Mouse (Mus musculus) embryonic fibroblast, embryonic 13.5 days (primary cell): Measurements from ENCODE around the gene Lgals2. TPM values are rescaled to one million over a fixed set of nuclear protein-coding genes. Genes with fewer than 3 reads are reported as not detected.
"Not testable (repeated sequence)": the region's sequence is repeated elsewhere in the genome, so short reads cannot be mapped to it uniquely, and the experiment has no call there.

ENCODE experiments used
- H3K27ac ChIP-seq: 2 replicates; pipeline ENCODE4 v1.5.1; 2012; ENCODE audit warnings: low read length, control low read depth, inconsistent platforms; ENCODE audit not compliant: insufficient read depth
- H3K4me1 ChIP-seq: 2 replicates; pipeline ENCODE4 v1.6.1; 2011; ENCODE audit warnings: low read length; ENCODE audit not compliant: control insufficient read depth, insufficient read depth
- H3K4me3 ChIP-seq: 2 replicates; pipeline ENCODE4 v1.5.1; 2011; ENCODE audit warnings: mild to moderate bottlenecking, control low read depth, low read length; ENCODE audit not compliant: insufficient read depth
- CTCF ChIP-seq: IDR thresholded peaks from 2 replicates; pipeline ENCODE4 v1.5.1; 2011; ENCODE audit warnings: mild to moderate bottlenecking, control low read depth, low read length, moderate library complexity, borderline replicate concordance; ENCODE audit not compliant: insufficient read depth
- POLR2A ChIP-seq: IDR thresholded peaks from 2 replicates; pipeline ENCODE4 v1.6.1; 2011; ENCODE audit warnings: low read depth, mild to moderate bottlenecking, control low read depth, low read length, moderate library complexity
- polyA plus RNA-seq: library from polyadenylated mRNA; stranded (reverse); fragments of >200 nt; gene quantifications from 2 replicates; pipeline ENCODE4 v1.2.4, GENCODE M21; 2011; ENCODE audit warnings: low read depth; ENCODE audit not compliant: missing spikeins, insufficient read length

Gene Lgals2
- polyA plus RNA-seq, 1 experiment, result not detected

- TF ChIP-seq CTCF (no peak), POLR2A (no peak)
- Histone ChIP-seq H3K4me3 (no peak overlapping the region), H3K4me1 (no peaks in the 10 kb centered on the region), H3K27ac (no peak overlapping the region)
Measured at GRCm38 (mm10) chr15:78862280-78862679, 7.0 kb upstream of the Lgals2 start.

DNA sequence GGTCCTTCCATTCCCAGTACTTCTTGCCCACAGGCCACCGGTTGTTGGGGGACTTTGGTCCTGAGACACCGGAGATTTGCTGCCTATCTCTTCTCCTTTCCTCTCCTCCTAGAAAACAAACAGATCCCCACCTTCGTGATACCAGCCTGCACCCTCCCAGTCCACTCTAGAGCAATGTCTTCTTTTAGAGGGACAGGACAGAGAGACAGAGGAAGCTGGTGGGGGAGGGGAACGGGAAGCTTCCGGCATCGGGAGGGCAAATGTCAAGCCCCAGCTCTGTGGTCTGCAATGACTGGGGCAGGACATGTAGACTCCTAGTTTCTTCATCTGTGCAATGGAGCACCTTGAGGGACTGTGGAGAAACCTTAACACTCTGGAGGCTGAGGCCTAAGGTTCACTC is 4.4 kb upstream of the Lgals2 start:
- Histone ChIP-seq H3K27ac (no peak overlapping the region), H3K4me1 (no peaks in the 10 kb centered on the region), H3K4me3 (no peak overlapping the region)
- TF ChIP-seq POLR2A, result no peak
- TF ChIP-seq CTCF, result no peak

DNA sequence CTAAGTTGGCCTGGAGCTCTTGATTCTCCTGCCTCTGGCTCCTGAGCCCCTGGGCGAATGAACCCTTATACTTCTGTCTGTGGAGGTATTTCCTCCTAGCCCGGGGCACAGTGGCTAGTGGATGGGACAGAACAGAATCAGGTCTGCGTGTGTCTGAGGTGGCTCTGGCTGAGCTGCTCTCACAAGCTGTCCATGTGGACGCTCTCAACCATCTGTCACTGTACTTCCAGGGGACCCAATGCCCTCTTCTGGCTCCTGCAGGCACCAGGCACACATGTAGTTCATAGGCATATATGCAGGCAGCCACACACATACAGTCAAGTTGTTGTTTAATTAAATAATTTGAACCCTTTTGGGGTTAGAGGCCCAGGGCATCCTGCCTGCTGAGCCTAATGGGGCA is 4.0 kb upstream of the Lgals2 start:
- TF ChIP-seq CTCF (no peak), POLR2A (no peak)
- H3K4me3 ChIP-seq, result no peak overlapping the region
- no peaks in the 10 kb centered on the region for H3K4me1 ChIP-seq
- no peak overlapping the region for H3K27ac ChIP-seq

DNA sequence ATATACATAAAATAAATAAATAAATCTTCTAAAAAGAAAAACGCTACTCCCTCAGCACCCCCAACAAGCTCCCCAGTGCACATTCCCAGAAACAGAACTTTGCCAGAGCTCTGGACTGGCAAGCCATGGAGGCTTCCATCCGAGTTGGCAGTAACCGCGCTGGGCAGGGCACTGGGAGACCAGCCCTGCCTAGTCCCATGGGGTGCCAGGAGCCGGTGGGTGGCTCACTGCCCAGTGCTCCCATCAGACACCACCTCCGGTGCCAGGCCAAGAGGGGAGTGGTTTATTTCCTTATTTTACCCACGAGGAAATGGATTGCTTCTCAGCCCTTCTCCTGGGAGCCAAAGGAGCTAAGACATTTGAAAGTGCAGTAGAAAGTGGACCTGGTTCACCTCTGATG is 1.7 kb upstream of the Lgals2 start:
- Histone ChIP-seq H3K4me1 (no peaks in the 10 kb centered on the region), H3K27ac (no peak overlapping the region)
- TF ChIP-seq POLR2A, result no peak
- no peak for TF ChIP-seq CTCF

DNA sequence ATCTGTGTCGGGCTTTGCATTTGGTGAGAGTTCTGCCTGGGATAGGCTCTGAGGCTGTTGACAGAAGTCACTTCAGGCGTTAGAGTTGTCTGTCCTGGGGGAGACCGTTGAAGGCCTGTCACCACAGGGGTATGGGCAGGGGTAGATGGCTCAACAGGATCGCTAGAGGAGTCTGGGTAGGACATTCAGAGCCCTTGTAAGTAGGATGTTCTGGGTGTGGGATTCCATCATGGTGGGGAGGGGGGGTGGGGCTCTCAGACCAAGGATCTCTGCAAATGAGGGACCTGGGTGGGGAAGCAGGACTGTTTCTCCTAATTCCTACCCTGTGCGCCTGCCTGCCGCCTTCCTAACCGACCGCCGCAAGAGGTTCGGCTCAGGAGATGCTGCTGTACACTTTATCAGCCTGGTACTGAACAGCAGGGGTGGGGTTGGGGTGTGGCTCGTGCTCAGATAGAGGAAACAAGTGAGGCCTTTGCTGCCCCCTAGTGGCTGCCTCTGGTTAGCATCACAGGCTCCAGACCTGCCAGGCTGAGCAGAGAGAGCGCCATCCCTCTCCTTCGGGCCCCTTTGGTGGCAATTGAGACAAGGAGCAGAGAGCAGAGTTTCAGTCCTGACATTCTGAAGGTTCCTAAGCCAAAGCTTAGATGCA is 3.7 kb downstream of the Lgals2 start:
- H3K4me1 ChIP-seq, result no peaks in the 10 kb centered on the region
- no peak overlapping the region for H3K27ac ChIP-seq
- TF ChIP-seq POLR2A (no peak), CTCF (peak; percentile 71)
- no peak overlapping the region for H3K4me3 ChIP-seq

More for the DNA sequence above, 1.7 kb upstream of the Lgals2 start:
- no peak overlapping the region for H3K4me3 ChIP-seq

DNA sequence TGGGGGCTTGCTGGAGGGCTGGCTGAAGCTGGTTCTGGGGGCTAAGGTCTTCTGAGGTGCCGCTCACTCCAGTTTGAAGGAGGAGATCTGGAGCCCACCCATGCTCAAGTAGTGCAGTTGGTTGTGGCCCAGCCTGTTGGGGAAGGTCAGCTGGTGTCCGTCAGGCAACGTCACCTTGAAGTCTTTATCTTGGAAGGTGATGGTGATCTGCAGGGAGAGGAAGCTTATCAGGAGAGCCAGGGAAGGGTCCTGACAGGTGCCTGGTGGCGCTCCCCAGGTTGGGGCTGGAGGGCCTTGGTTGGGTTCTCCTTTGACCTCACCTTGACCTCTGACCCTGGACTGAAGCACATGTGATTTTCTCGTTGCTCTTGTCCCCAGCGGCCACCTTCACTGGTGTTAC is 4.4 kb downstream of the Lgals2 start:
- TF ChIP-seq CTCF (no peak), POLR2A (no peak)
- H3K27ac ChIP-seq, result no peak overlapping the region
- H3K4me1 ChIP-seq, result no peaks in the 10 kb centered on the region
- H3K4me3 ChIP-seq, result no peak overlapping the region

GRCm38 (mm10) chr15:78850059-78850824 is 5.1 kb downstream of the Lgals2 start:
- Histone ChIP-seq H3K4me3 (no peak overlapping the region), H3K4me1 (peaks cover 5% of the 10 kb centered on the region; the same call in 1 of the 2 replicates), H3K27ac (no peak overlapping the region)
- TF ChIP-seq POLR2A, result no peak
- no peak for TF ChIP-seq CTCF

DNA sequence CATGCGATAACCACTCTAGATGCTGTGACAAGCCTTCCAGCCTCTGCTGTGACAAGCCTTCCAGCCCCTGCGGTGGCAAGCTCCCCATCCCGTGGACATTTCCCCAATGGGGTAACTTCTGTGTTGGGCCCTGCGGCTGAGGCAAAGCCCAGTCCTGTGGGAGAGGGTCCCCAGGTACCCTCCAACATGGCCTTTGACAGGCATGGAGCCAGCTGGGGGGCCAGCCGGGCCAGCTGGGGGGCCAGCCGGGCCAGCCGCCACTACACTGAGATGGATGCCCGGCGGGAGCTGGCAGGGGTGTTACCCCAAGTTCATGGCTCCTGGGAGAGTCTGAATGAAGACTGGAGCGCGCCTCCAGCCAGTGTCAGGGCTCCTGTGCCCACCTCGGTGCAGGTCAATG is 5.8 kb downstream of the Lgals2 start:
- Histone ChIP-seq H3K4me3 (no peak overlapping the region), H3K4me1 (peaks cover 6% of the 10 kb centered on the region; the same call in 1 of the 2 replicates), H3K27ac (no peak overlapping the region)
- no peak for TF ChIP-seq CTCF
- no peak for TF ChIP-seq POLR2A

DNA sequence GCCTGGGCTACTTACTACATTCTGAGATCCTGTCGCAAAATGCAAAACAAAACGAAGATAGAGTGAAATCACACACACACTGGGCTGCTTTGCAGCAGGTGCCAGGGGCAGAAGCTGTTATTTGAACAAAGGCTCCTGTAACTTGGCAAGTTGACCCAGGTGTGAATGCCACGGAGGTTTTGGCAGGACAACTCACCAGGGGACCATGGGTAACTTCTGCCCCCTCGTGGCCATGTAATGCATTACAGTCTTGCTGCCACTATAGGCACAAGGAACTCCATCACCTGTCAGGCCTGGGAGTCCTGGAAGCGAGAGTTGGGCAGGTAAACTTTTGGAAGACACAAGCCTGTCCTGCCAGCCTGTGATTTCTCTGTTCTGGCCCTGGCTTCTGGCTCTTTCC is 6.9 kb downstream of the Lgals2 start:
- peak; percentile 63; the same call in 1 of the 2 replicates for TF ChIP-seq CTCF
- TF ChIP-seq POLR2A, result no peak

GRCm38 (mm10) chr15:78846805-78847204 is 8.5 kb downstream of the Lgals2 start:
- H3K27ac ChIP-seq, H3K4me1 ChIP-seq: not testable (repeated sequence)

More for the DNA sequence above, 6.9 kb downstream of the Lgals2 start:
- H3K4me3 ChIP-seq, result no peak overlapping the region
- H3K4me1 ChIP-seq, result peaks cover 6% of the 10 kb centered on the region; the same call in 1 of the 2 replicates
- H3K27ac ChIP-seq, result no peak overlapping the region

GRCm38 (mm10) chr15:78846352-78846751 is 9.0 kb downstream of the Lgals2 start:
- no peak for TF ChIP-seq CTCF
- no peak for TF ChIP-seq POLR2A
- Histone ChIP-seq H3K4me1 (peaks cover 6% of the 10 kb centered on the region; the same call in 1 of the 2 replicates), H3K4me3 (no peak overlapping the region), H3K27ac (no peak overlapping the region)

More at GRCm38 (mm10) chr15:78846805-78847204, 8.5 kb downstream of the Lgals2 start:
- H3K4me3 ChIP-seq, result not testable (repeated sequence)
